Mouse (Mus musculus): ENCODE measurements around the gene Pih1d1. TPM values are rescaled to one million over a fixed set of nuclear protein-coding genes. Genes with fewer than 3 reads are reported as not detected.

Gene Pih1d1
- polyA plus RNA-seq, 1 experiment from 2014 or later = 37.6 TPM

GRCm38 (mm10) chr7:45191803-45192363 is 37.8 kb downstream of the Pih1d1 start:
- Histone ChIP-seq H3K4me2 (ENCODE audit: low read depth, low read length) (no peak overlapping the region), H3K9ac (replicated peaks) (no peak overlapping the region), H3K4me1 (ENCODE audit: insufficient read depth) (no peaks in the 10 kb centered on the region), H3K4me3 (ENCODE audit: low read depth, low read length) (no peak overlapping the region), H3K9me3 (ENCODE audit: low read length) (no peaks in the 10 kb centered on the region), H3K27ac (ENCODE audit: low read depth) (no peak overlapping the region), H3K36me3 (replicated peaks; ENCODE audit: insufficient read depth, low read length) (no peaks in the 10 kb centered on the region), H3K27me3 (ENCODE audit: insufficient read depth, low read length) (peaks cover 30% of the 10 kb centered on the region)
- DNase-seq (no peak), ATAC-seq (no peak)
- TF ChIP-seq EP300 (IDR thresholded peaks at IDR 0.05; ENCODE audit: low read depth) = no peak
- TF ChIP-seq CTCF (IDR thresholded peaks at IDR 0.05; ENCODE audit: low read depth) = no peak
- 22% methylated on average over 8 of the region's 8 CpGs for WGBS (ENCODE audit: insufficient replicate concordance)

GRCm38 (mm10) chr7:45192585-45193310 is 38.6 kb downstream of the Pih1d1 start:
- WGBS (ENCODE audit: insufficient replicate concordance) = 66% methylated on average over 7 of the region's 7 CpGs

GRCm38 (mm10) chr7:45193406-45193805 is 39.3 kb downstream of the Pih1d1 start:
- Histone ChIP-seq H3K36me3 (replicated peaks; ENCODE audit: insufficient read depth, low read length) (no peaks in the 10 kb centered on the region), H3K27ac (ENCODE audit: low read depth) (no peak overlapping the region), H3K4me3 (ENCODE audit: low read depth, low read length) (no peak overlapping the region), H3K27me3 (ENCODE audit: insufficient read depth, low read length) (peaks cover 21% of the 10 kb centered on the region), H3K4me1 (ENCODE audit: insufficient read depth) (no peaks in the 10 kb centered on the region), H3K4me2 (ENCODE audit: low read depth, low read length) (no peak overlapping the region), H3K9me3 (ENCODE audit: low read length) (no peaks in the 10 kb centered on the region), H3K9ac (replicated peaks) (no peak overlapping the region)
- DNase-seq (no peak), ATAC-seq (no peak)
- WGBS (ENCODE audit: insufficient replicate concordance) = 68% methylated on average over 5 of the region's 5 CpGs
- TF ChIP-seq CTCF (IDR thresholded peaks at IDR 0.05; ENCODE audit: low read depth) (0 out of 2 replicates have a peak, but pooled peaks have one; percentile 2), EP300 (IDR thresholded peaks at IDR 0.05; ENCODE audit: low read depth) (no peak)

More at GRCm38 (mm10) chr7:45192585-45193310, 38.6 kb downstream of the Pih1d1 start:
- TF ChIP-seq CTCF (IDR thresholded peaks at IDR 0.05; ENCODE audit: low read depth) (no peak), EP300 (IDR thresholded peaks at IDR 0.05; ENCODE audit: low read depth) (no peak)
- no peak for ATAC-seq
- Histone ChIP-seq H3K4me1 (ENCODE audit: insufficient read depth) (no peaks in the 10 kb centered on the region), H3K36me3 (replicated peaks; ENCODE audit: insufficient read depth, low read length) (no peaks in the 10 kb centered on the region), H3K27me3 (ENCODE audit: insufficient read depth, low read length) (peaks cover 25% of the 10 kb centered on the region), H3K4me2 (ENCODE audit: low read depth, low read length) (no peak overlapping the region), H3K27ac (ENCODE audit: low read depth) (no peak overlapping the region), H3K4me3 (ENCODE audit: low read depth, low read length) (no peak overlapping the region), H3K9me3 (ENCODE audit: low read length) (no peaks in the 10 kb centered on the region), H3K9ac (replicated peaks) (no peak overlapping the region)
- no peak for DNase-seq

- Histone ChIP-seq H3K9ac (replicated peaks) (no peak overlapping the region), H3K27ac (ENCODE audit: low read depth) (no peak overlapping the region), H3K4me1 (ENCODE audit: insufficient read depth) (no peaks in the 10 kb centered on the region), H3K4me3 (ENCODE audit: low read depth, low read length) (no peak overlapping the region), H3K4me2 (ENCODE audit: low read depth, low read length) (no peak overlapping the region), H3K9me3 (ENCODE audit: low read length) (no peaks in the 10 kb centered on the region), H3K36me3 (replicated peaks; ENCODE audit: insufficient read depth, low read length) (no peaks in the 10 kb centered on the region), H3K27me3 (ENCODE audit: insufficient read depth, low read length) (peaks cover 21% of the 10 kb centered on the region)
- DNase-seq (no peak), ATAC-seq (no peak)
- 70% methylated on average over 17 of the region's 17 CpGs for WGBS (ENCODE audit: insufficient replicate concordance)
- TF ChIP-seq CTCF (IDR thresholded peaks at IDR 0.05; ENCODE audit: low read depth) (no peak), EP300 (IDR thresholded peaks at IDR 0.05; ENCODE audit: low read depth) (no peak)
Observed at GRCm38 (mm10) chr7:45193871-45194785, 40.0 kb downstream of the Pih1d1 start.

GRCm38 (mm10) chr7:45195341-45196175 is 41.5 kb downstream of the Pih1d1 start:
- ATAC-seq = no peak
- H3K27me3 ChIP-seq (ENCODE audit: insufficient read depth, low read length) = 0 out of 2 replicates have a peak, but pooled peaks cover 13% of the 10 kb centered on the region
- no peaks in the 10 kb centered on the region for H3K36me3 ChIP-seq (replicated peaks; ENCODE audit: insufficient read depth, low read length)

More at GRCm38 (mm10) chr7:45195341-45196175, 41.5 kb downstream of the Pih1d1 start:
- H3K9ac ChIP-seq (replicated peaks) = no peak overlapping the region
- no peaks in the 10 kb centered on the region for H3K4me1 ChIP-seq (ENCODE audit: insufficient read depth)
- no peak for TF ChIP-seq EP300 (IDR thresholded peaks at IDR 0.05; ENCODE audit: low read depth)
- no peak for TF ChIP-seq CTCF (IDR thresholded peaks at IDR 0.05; ENCODE audit: low read depth)
- DNase-seq = no peak
- no peak overlapping the region for H3K4me2 ChIP-seq (ENCODE audit: low read depth, low read length)
- WGBS (ENCODE audit: insufficient replicate concordance) = 61% methylated on average over 13 of the region's 13 CpGs
- H3K9me3 ChIP-seq (ENCODE audit: low read length) = no peaks in the 10 kb centered on the region
- no peak overlapping the region for H3K27ac ChIP-seq (ENCODE audit: low read depth)
- no peak overlapping the region for H3K4me3 ChIP-seq (ENCODE audit: low read depth, low read length)
